ENCODE assay signal across 21 mouse cellular contexts in genomic region chr9:68354470-68354869, GRCm38 (mm10).
A peak's percentile ranks its signal among the peaks of the same experiment; 100 is the strongest.
DNase-seq lines count a peak whose midpoint lies in the region; ATAC-seq and TF ChIP-seq lines count a peak whose summit lies in the region.
"Had no signal": no experiment of that assay in that cellular context is flagged by ENCODE, and none has a peak within 500 bp of the region (broad histone marks: within the 10 kb centered on the region; RNA-seq: fewer than 3 reads in every experiment).

No protein-coding gene starts in this region.

- H3K27ac ChIP-seq in forebrain, embryonic 14.5 days (ENCODE audit: low read depth, low read length), result no peak overlapping the region
- H3K27ac ChIP-seq in forebrain, embryonic 15.5 days (replicated peaks), result no peak overlapping the region
- H3K27ac ChIP-seq in lung, postnatal 0 days (ENCODE audit: low read length), result no peak overlapping the region
- H3K27ac ChIP-seq: embryonic facial prominence, embryonic 10.5 days; forebrain, embryonic 13.5 days; liver, embryonic 15.5 days; midbrain, embryonic 15.5 days had no signal

- H3K9ac ChIP-seq in forebrain, embryonic 14.5 days (ENCODE audit: low read length), result no peak overlapping the region
- no peak overlapping the region for H3K9ac ChIP-seq in forebrain, embryonic 15.5 days (replicated peaks)
- H3K9ac ChIP-seq in lung, postnatal 0 days (replicated peaks; ENCODE audit: low read depth), result no peak overlapping the region
- H3K9ac ChIP-seq: forebrain, embryonic 13.5 days; liver, embryonic 15.5 days; midbrain, embryonic 15.5 days had no signal

- no peak overlapping the region for H3K4me3 ChIP-seq in forebrain, embryonic 14.5 days (ENCODE audit: low read depth, low read length)
- no peak overlapping the region for H3K4me3 ChIP-seq in forebrain, embryonic 15.5 days
- no peak overlapping the region for H3K4me3 ChIP-seq in lung, postnatal 0 days (ENCODE audit: low read depth, low read length)
- H3K4me3 ChIP-seq: embryonic facial prominence, embryonic 10.5 days; forebrain, embryonic 13.5 days; liver, embryonic 15.5 days; megakaryocyte, embryonic 14.5 days; midbrain, embryonic 15.5 days had no signal

- no peak for TF ChIP-seq CTCF in lung, postnatal 0 days (IDR thresholded peaks at IDR 0.05)

- peak; percentile 34 for DNase-seq in forebrain, embryonic 14.5 days (ENCODE audit: low spot score)
- peak; percentile 24 for DNase-seq in right cerebral cortex, adult 18-20 months
- DNase-seq in right cerebral cortex, postnatal 4 days, result no peak
- DNase-seq in right cerebral cortex, postnatal 10 days (ENCODE audit: low spot score in 2 of 2), result peak; percentile 39 to 53
- no peak for DNase-seq in lung, postnatal 0 days (ENCODE audit: low spot score)
- DNase-seq in adrenal gland, adult 18-20 months (ENCODE audit: low spot score in 2 of 2), result no peak
- no peak for DNase-seq in cerebellum, adult 9-10 months
- DNase-seq: cerebellum, adult 11-12 months; heart, postnatal 4 days; kidney, adult 2 months; kidney, postnatal 25 days; lung, postnatal 10 days; thymus, adult 2 months had no signal

- no peak for TF ChIP-seq EP300 in lung, postnatal 0 days (IDR thresholded peaks at IDR 0.05)

- 69% methylated on average over 4 of the region's 4 CpGs for WGBS in forebrain, embryonic 14.5 days
- 59% methylated on average over 4 of the region's 4 CpGs for WGBS in forebrain, embryonic 15.5 days
- WGBS in lung, postnatal 0 days, result 68% methylated on average over 4 of the region's 4 CpGs

- no peaks in the 10 kb centered on the region for H3K4me1 ChIP-seq in forebrain, embryonic 14.5 days (ENCODE audit: control insufficient read depth, insufficient read depth, low read length)
- H3K4me1 ChIP-seq in forebrain, embryonic 15.5 days, result no peaks in the 10 kb centered on the region
- H3K4me1 ChIP-seq in lung, postnatal 0 days (ENCODE audit: insufficient read depth, low read depth, low read length), result no peaks in the 10 kb centered on the region
- H3K4me1 ChIP-seq: embryonic facial prominence, embryonic 10.5 days; forebrain, embryonic 13.5 days; liver, embryonic 15.5 days; megakaryocyte, embryonic 14.5 days; midbrain, embryonic 15.5 days had no signal

- H3K4me2 ChIP-seq in forebrain, embryonic 14.5 days (ENCODE audit: low read length), result no peak overlapping the region
- no peak overlapping the region for H3K4me2 ChIP-seq in forebrain, embryonic 15.5 days (replicated peaks)
- H3K4me2 ChIP-seq in lung, postnatal 0 days (replicated peaks; ENCODE audit: low read depth, low read length), result no peak overlapping the region
- H3K4me2 ChIP-seq: forebrain, embryonic 13.5 days; liver, embryonic 15.5 days; midbrain, embryonic 15.5 days had no signal

- no peak for ATAC-seq in forebrain, embryonic 14.5 days
- no peak for ATAC-seq in forebrain, embryonic 15.5 days (replicated peaks)
- ATAC-seq in lung, postnatal 0 days, result no peak
- ATAC-seq: CD4-positive, CD25-positive, alpha-beta regulatory T cell, adult 4 months; forebrain, embryonic 13.5 days; midbrain, embryonic 15.5 days had no signal

- H3K27me3 ChIP-seq in forebrain, embryonic 14.5 days (replicated peaks; ENCODE audit: control insufficient read depth, insufficient read depth, low read length), result no peaks in the 10 kb centered on the region
- H3K27me3 ChIP-seq in forebrain, embryonic 15.5 days, result no peaks in the 10 kb centered on the region
- no peaks in the 10 kb centered on the region for H3K27me3 ChIP-seq in lung, postnatal 0 days (replicated peaks; ENCODE audit: insufficient read depth, low read length)
- H3K27me3 ChIP-seq: forebrain, embryonic 13.5 days; liver, embryonic 15.5 days; megakaryocyte, embryonic 14.5 days; midbrain, embryonic 15.5 days had no signal

- H3K9me3 ChIP-seq in forebrain, embryonic 14.5 days (replicated peaks; ENCODE audit: control insufficient read depth, low read length), result no peaks in the 10 kb centered on the region
- no peaks in the 10 kb centered on the region for H3K9me3 ChIP-seq in forebrain, embryonic 15.5 days
- no peaks in the 10 kb centered on the region for H3K9me3 ChIP-seq in lung, postnatal 0 days (ENCODE audit: low read length)
- H3K9me3 ChIP-seq: embryonic facial prominence, embryonic 10.5 days; forebrain, embryonic 13.5 days; liver, embryonic 15.5 days; midbrain, embryonic 15.5 days had no signal

- H3K36me3 ChIP-seq in forebrain, embryonic 14.5 days (ENCODE audit: control insufficient read depth, insufficient read depth, low read length), result no peaks in the 10 kb centered on the region
- H3K36me3 ChIP-seq in forebrain, embryonic 15.5 days, result no peaks in the 10 kb centered on the region
- H3K36me3 ChIP-seq in lung, postnatal 0 days (ENCODE audit: insufficient read depth, low read length), result no peaks in the 10 kb centered on the region
- H3K36me3 ChIP-seq: embryonic facial prominence, embryonic 10.5 days; G1E; liver, embryonic 15.5 days; midbrain, embryonic 15.5 days had no signal

Comparison
In these comparisons a context has a peak if more than half of its experiments do, and no peak if none do; other contexts are left out.
1. DNase-seq: peak in forebrain, embryonic 14.5 days (single experiment), right cerebral cortex, adult 18-20 months (single experiment) and right cerebral cortex, postnatal 10 days (2 of 2); none in right cerebral cortex, postnatal 4 days (single experiment), lung, postnatal 0 days (single experiment), adrenal gland, adult 18-20 months (0 of 2) and cerebellum, adult 9-10 months (single experiment).